Mouse (Mus musculus): ENCODE results near the gene Oxct2b.

DNA sequence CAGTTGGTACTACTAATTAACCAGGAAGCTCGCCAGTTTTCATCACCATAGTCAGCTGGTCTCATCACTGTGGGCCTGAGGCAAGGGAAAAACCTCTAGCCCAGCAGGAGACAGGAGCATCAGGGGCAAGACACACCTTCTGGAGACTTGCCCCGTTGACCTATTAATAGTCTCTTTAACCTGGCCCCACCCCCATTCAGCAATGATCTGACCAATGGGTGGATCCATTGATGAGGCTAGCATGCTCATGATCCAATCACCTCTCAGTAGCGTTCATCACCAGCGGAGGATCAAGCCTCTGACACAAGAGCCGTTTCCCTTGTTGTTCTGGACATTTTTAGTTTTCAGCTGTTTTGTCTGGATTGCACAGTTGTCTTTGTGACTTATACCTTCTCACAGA lies 23.4 kb upstream of the Oxct2b start:
- TF ChIP-seq CTCF (IDR thresholded peaks at IDR 0.05; ENCODE audit: borderline replicate concordance, extremely low read depth, insufficient read depth, insufficient read length): no peak
- no peak for TF ChIP-seq POLR2A (IDR thresholded peaks at IDR 0.05; ENCODE audit: borderline replicate concordance, extremely low read depth, insufficient read depth, insufficient read length, poor library complexity, severe bottlenecking)

All from brain, embryonic 14.5 days (tissue).